Mouse (Mus musculus) heart, postnatal 0 days (tissue): ENCODE measurements around the gene Acpp. TPM values are rescaled to one million over a fixed set of nuclear protein-coding genes. Genes with fewer than 3 reads are reported as not detected.
"Not testable (repeated sequence)": the region's sequence is repeated elsewhere in the genome, so short reads cannot be mapped to it uniquely, and the experiment has no call there.

ENCODE experiments used
- ATAC-seq: fragments of 200-750 bp; cut with Nextera tagmentation; 2 replicates; pipeline ENCODE4 v1.8.0; 2017; ENCODE audit warnings: low read depth, moderate number of reproducible peaks, moderate library complexity; ENCODE audit not compliant: insufficient read depth
- DNase-seq: peaks from one replicate; pipeline ENCODE4 v3.0.0-alpha.2; 2016; ENCODE audit warnings: low spot score
- H3K27ac ChIP-seq: fragments of 300-500 bp; sonication (generic); 2 replicates; pipeline ENCODE4 v1.5.1; 2014; ENCODE audit warnings: low read depth, mild to moderate bottlenecking
- H3K27me3 ChIP-seq: fragments of 300-500 bp; sonication (generic); 2 replicates; pipeline ENCODE4 v1.6.1; 2014; ENCODE audit warnings: low read length, mixed read lengths; ENCODE audit not compliant: control insufficient read depth, insufficient read depth
- H3K36me3 ChIP-seq: fragments of 300-500 bp; sonication (generic); replicated peaks from 2 replicates; pipeline ENCODE4 v1.6.1; 2014; ENCODE audit warnings: low read length, mixed read lengths; ENCODE audit not compliant: control insufficient read depth, insufficient read depth
- H3K4me1 ChIP-seq: fragments of 300-500 bp; sonication (generic); 2 replicates; pipeline ENCODE4 v1.6.1; 2014; ENCODE audit warnings: antibody characterized with exemption; ENCODE audit not compliant: control insufficient read depth, insufficient read depth
- H3K4me2 ChIP-seq: fragments of 300-500 bp; sonication (generic); 2 replicates; pipeline ENCODE4 v1.6.1; 2014; ENCODE audit warnings: low read depth, mild to moderate bottlenecking, low read length, moderate library complexity
- H3K4me3 ChIP-seq: fragments of 300-500 bp; sonication (generic); 2 replicates; pipeline ENCODE4 v1.5.1; 2014; ENCODE audit warnings: low read depth, low read length
- H3K9ac ChIP-seq: fragments of 300-500 bp; sonication (generic); replicated peaks from 2 replicates; pipeline ENCODE4 v1.6.1; 2014; ENCODE audit warnings: low read depth, low read length, mixed read lengths
- H3K9me3 ChIP-seq: fragments of 300-500 bp; sonication (generic); replicated peaks from 2 replicates; pipeline ENCODE4 v1.6.1; 2016; ENCODE audit warnings: low read length; ENCODE audit not compliant: control insufficient read depth
- CTCF ChIP-seq: IDR thresholded peaks from 2 replicates; pipeline ENCODE4 v1.5.1; 2016; ENCODE audit warnings: antibody characterized with exemption, control low read depth, low read depth
- EP300 ChIP-seq: IDR thresholded peaks from 2 replicates; pipeline ENCODE4 v1.6.1; 2016; ENCODE audit warnings: antibody characterized with exemption, low read depth
- WGBS: fragments of 180-500 bp; shearing (Covaris S2); extraction: QIAGEN DNeasy Blood & Tissue Kit; methylation state at CpG from one replicate; pipeline ENCODE4 v1.1.7; 2014; 5-methylcytosine and 5-hydroxymethylcytosine counted together
- polyA plus RNA-seq: library from polyadenylated mRNA; unstranded; fragments of >200 nt; fragmentation: Nextera tagmentation; extraction: Ambion mirVana; gene quantifications from 2 replicates; pipeline ENCODE4 v1.2.1, GENCODE M21; 2015
- total RNA-seq: library from RNA; depleted of rRNA; stranded (reverse); fragments of >200 nt; gene quantifications from 2 replicates; pipeline ENCODE4 v1.2.3, GENCODE M21; 2014; ENCODE audit warnings: low replicate concordance

The Acpp gene
- total and polyA plus RNA-seq, 2 experiments from 2014 or later: not detected

- H3K4me2 ChIP-seq: no peak overlapping the region
- ATAC-seq (no peak), DNase-seq (no peak)
- peaks cover 4% of the 10 kb centered on the region; the same call in 1 of the 2 replicates for H3K9me3 ChIP-seq
- H3K9ac ChIP-seq: no peak overlapping the region
- no peak overlapping the region for H3K4me3 ChIP-seq
- no peak for TF ChIP-seq EP300
- no peak for TF ChIP-seq CTCF
- no peak overlapping the region for H3K27ac ChIP-seq
- no peaks in the 10 kb centered on the region for H3K27me3 ChIP-seq
- H3K36me3 ChIP-seq: no peaks in the 10 kb centered on the region
- H3K4me1 ChIP-seq: no peaks in the 10 kb centered on the region
- 53% methylated on average over 2 of the region's 2 CpGs for WGBS
Measured at GRCm38 (mm10) chr9:104366983-104367382, 29.4 kb upstream of the Acpp start.

DNA sequence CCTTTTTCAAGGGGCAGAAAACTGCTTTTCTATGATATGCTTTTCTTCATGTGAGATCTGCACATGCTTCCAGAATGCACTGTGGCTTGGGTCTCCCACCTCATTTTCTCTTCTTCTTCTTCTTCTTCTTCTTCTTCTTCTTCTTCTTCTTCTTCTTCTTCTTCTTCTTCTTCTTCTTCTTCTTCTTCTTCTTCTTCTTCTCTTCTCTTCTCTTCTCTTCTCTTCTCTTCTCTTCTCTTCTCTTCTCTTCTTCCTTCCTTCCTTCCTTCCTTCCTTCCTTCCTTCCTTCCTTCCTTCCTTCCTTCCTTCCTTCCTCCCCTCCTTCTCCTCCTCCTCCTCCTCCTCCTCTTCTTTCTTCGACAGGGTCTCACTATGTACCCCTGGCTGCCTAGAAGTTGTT is 24.4 kb upstream of the Acpp start:
- not testable (repeated sequence) for H3K27me3 ChIP-seq, H3K9ac ChIP-seq, DNase-seq, H3K36me3 ChIP-seq, H3K4me1 ChIP-seq, H3K9me3 ChIP-seq, H3K4me3 ChIP-seq, ATAC-seq, H3K4me2 ChIP-seq, H3K27ac ChIP-seq
- WGBS: 59% methylated on average over 1 of the region's 1 CpGs

DNA sequence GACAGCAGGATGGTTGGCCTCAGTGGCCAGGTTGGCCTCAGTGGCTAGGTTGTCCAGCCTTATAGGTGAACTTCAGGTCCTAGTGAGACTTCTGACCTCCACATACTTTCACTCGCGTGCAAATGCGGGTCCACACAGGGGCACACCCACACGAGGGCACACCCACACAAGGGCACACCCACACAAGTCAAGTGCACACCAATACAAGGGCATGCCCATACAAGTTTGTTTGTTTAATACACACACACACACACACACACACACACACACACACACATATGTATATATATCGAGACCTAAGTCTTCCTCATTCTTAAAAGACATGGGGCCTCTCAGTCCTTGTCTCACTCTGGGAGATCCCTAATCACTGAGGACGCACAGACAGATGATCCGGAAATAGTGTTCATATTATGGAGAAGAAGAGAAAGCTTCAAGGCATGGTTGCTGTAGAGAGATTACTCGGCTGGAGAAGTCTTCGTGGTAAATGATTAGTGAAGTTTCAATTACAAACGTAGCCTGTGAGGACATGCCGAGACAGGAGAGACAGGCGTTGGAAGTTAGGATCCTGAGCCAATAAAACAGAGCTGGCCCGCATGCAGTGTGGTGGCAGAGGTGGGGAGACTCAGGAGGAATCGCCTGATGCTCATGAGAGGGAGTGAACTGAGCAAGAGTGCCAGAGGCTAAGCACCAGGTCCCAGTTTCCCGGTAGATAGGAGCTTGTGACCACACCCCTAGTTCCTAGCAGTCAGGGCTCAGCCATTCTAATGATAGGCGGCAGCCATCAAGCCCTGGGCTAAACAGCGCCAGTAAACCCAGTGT is 23.7 kb upstream of the Acpp start:
- H3K4me3 ChIP-seq: no peak overlapping the region
- peaks cover 4% of the 10 kb centered on the region; the same call in 1 of the 2 replicates for H3K9me3 ChIP-seq
- no peak for ATAC-seq
- H3K4me1 ChIP-seq: no peaks in the 10 kb centered on the region
- no peak for TF ChIP-seq EP300
- no peaks in the 10 kb centered on the region for H3K27me3 ChIP-seq
- no peak overlapping the region for H3K4me2 ChIP-seq
- H3K27ac ChIP-seq: no peak overlapping the region
- WGBS: 76% methylated on average over 17 of the region's 17 CpGs
- no peak for DNase-seq
- no peaks in the 10 kb centered on the region for H3K36me3 ChIP-seq
- H3K9ac ChIP-seq: no peak overlapping the region

DNA sequence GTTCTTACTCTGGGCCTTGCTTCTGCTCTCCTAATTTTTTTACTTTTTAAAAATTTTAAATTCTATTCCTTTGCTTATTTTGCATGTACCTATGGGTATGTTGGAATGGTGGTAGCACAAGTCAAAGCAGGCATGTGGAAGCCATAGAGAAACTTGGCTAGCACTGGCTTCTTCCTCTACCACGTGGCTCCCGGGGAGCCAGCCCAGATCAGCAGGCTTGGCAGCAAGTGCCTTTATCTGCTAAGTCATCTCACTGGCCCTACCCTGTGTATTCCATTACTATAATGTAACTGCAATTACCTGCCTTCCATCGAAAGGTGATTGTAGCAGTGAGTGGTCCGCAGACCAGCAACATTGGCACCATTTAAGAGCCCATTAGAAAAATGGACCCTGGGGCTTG is 22.8 kb upstream of the Acpp start:
- Histone ChIP-seq H3K9ac (no peak overlapping the region), H3K36me3 (no peaks in the 10 kb centered on the region), H3K4me3 (no peak overlapping the region), H3K27ac (no peak overlapping the region), H3K27me3 (no peaks in the 10 kb centered on the region), H3K4me1 (no peaks in the 10 kb centered on the region), H3K4me2 (no peak overlapping the region), H3K9me3 (peaks cover 4% of the 10 kb centered on the region; the same call in 1 of the 2 replicates)
- ATAC-seq: no peak
- TF ChIP-seq CTCF (no peak), EP300 (no peak)
- DNase-seq: no peak
- WGBS: 84% methylated on average over 4 of the region's 4 CpGs

DNA sequence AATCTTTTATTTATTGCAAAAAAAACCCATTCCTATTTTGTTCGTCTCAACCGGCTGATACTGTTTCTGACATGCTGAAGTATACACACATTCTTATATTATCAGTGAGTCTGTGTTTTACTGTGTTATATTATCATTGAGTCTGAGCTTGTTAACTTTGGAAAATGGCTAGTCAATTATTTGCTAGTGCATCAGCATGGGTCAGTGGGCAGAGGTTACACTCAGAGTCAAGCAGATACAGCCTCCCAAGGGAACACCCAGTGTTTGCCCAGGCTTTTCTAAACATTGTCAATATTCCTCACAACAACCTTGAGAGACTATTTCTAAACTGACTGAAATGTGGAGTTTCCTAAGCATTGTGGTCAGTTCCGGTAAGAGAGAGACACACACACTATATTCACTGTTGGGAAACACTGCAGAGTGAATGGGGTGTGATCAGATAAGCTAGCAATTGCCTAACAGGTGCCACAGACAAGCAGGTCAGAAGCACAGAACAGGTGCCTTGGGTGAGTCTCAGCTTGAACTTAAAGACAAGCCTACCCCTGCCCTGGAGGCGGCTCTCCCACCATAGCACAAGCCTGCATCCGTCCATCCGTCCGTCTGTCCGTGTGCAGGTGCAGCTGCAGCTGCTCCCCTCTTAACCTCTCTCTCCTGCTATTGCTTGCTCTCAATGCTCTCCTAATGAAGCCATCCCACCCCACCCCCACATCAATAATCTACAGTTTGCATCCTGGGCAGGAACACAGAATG is 18.1 kb upstream of the Acpp start:
- no peaks in the 10 kb centered on the region for H3K9me3 ChIP-seq
- WGBS: 84% methylated on average over 8 of the region's 8 CpGs
- TF ChIP-seq CTCF (no peak), EP300 (no peak)
- H3K27me3 ChIP-seq: no peaks in the 10 kb centered on the region
- H3K27ac ChIP-seq: no peak overlapping the region
- no peaks in the 10 kb centered on the region for H3K36me3 ChIP-seq
- H3K9ac ChIP-seq: no peak overlapping the region
- H3K4me2 ChIP-seq: no peak overlapping the region
- no peaks in the 10 kb centered on the region for H3K4me1 ChIP-seq
- DNase-seq: no peak
- no peak for ATAC-seq
- H3K4me3 ChIP-seq: no peak overlapping the region
